Mouse (Mus musculus) heart, embryonic 14.5 days (tissue): ENCODE results near the gene Tspear. TPM values are rescaled to one million over a fixed set of nuclear protein-coding genes. Genes with fewer than 3 reads are reported as not detected.

Experiments used
- ATAC-seq: fragments of 200-750 bp; cut with Nextera tagmentation; 2 replicates; pipeline ENCODE4 v1.8.0; 2017; ENCODE audit warnings: low read depth, moderate TSS enrichment; ENCODE audit not compliant: insufficient number of reproducible peaks, insufficient read depth, low FRiP score
- H3K27ac ChIP-seq, 2 experiments: fragments of 200-500 bp in 1 of 2; fragments of 300-500 bp in 1 of 2; sonication (generic) in 1 of 2; replicated peaks in 1 of 2; 2 replicates each; pipeline ENCODE4 v1.5.1; 2012 to 2014; ENCODE audit warnings: low read depth in 2 of 2, low read length in 2 of 2, control low read depth in 1 of 2, mild to moderate bottlenecking in 1 of 2, mixed read lengths in 1 of 2; ENCODE audit not compliant: control insufficient read depth in 1 of 2, insufficient read depth in 1 of 2
- H3K27me3 ChIP-seq: fragments of 300-500 bp; sonication (generic); 2 replicates; pipeline ENCODE4 v1.6.1; 2014; ENCODE audit warnings: mild to moderate bottlenecking, low read length, control low read depth; ENCODE audit not compliant: control insufficient read depth, insufficient read depth
- H3K36me3 ChIP-seq: fragments of 300-500 bp; sonication (generic); 2 replicates; pipeline ENCODE4 v1.6.1; 2014; ENCODE audit warnings: mild to moderate bottlenecking, control low read depth, low read length, mixed read lengths; ENCODE audit not compliant: control insufficient read depth, insufficient read depth
- H3K4me1 ChIP-seq, 2 experiments: fragments of 200-500 bp in 1 of 2; fragments of 300-500 bp in 1 of 2; sonication (generic) in 1 of 2; 2 replicates each; pipeline ENCODE4 v1.6.1; 2012 to 2014; ENCODE audit warnings: low read length in 2 of 2, control low read depth in 1 of 2, mixed read lengths in 1 of 2; ENCODE audit not compliant: control insufficient read depth in 2 of 2, insufficient read depth in 2 of 2
- H3K4me2 ChIP-seq: fragments of 300-500 bp; sonication (generic); 2 replicates; pipeline ENCODE4 v1.6.1; 2014; ENCODE audit warnings: mild to moderate bottlenecking, low read length
- H3K4me3 ChIP-seq, 2 experiments: fragments of 200-500 bp in 1 of 2; fragments of 300-500 bp in 1 of 2; sonication (generic) in 1 of 2; 2 replicates each; pipeline ENCODE4 v1.5.1; 2012 to 2014; ENCODE audit warnings: low read length in 2 of 2, mild to moderate bottlenecking in 2 of 2, control low read depth in 1 of 2, low read depth in 1 of 2, moderate library complexity in 1 of 2; ENCODE audit not compliant: control insufficient read depth in 1 of 2, insufficient read depth in 1 of 2
- H3K9ac ChIP-seq: fragments of 300-500 bp; sonication (generic); 2 replicates; pipeline ENCODE4 v1.6.1; 2014; ENCODE audit warnings: mild to moderate bottlenecking, low read length
- H3K9me3 ChIP-seq: fragments of 300-500 bp; sonication (generic); 2 replicates; pipeline ENCODE4 v1.6.1; 2016; ENCODE audit warnings: low read length, control low read depth; ENCODE audit not compliant: control insufficient read depth
- WGBS: fragments of 180-500 bp; shearing (Covaris S2); extraction: QIAGEN DNeasy Blood & Tissue Kit; methylation state at CpG from one replicate; pipeline ENCODE4 v1.1.7; 2014; 5-methylcytosine and 5-hydroxymethylcytosine counted together
- microRNA counts: library from miRNA; unstranded; fragments of <30 nt; microRNA quantifications from one replicate; lab custom pipeline; 2016
- microRNA-seq: library from miRNA; unstranded; fragments of <30 nt; microRNA quantifications from one replicate; pipeline ENCODE4, GENCODE M21; 2016
- polyA plus RNA-seq: library from polyadenylated mRNA; unstranded; fragments of >200 nt; fragmentation: Nextera tagmentation; extraction: Ambion mirVana; gene quantifications from 2 replicates; pipeline ENCODE4 v1.2.1, GENCODE M21; 2014

Gene Tspear
- polyA plus RNA-seq, 1 experiment from 2014 or later, result 0.09 TPM

- H3K27me3 ChIP-seq, result peaks cover 3% of the 10 kb centered on the region; the same call in 1 of the 2 replicates
These were observed 236.3 kb downstream of the Tspear start for GRCm38 (mm10) chr10:77922681-77923080.

GRCm38 (mm10) chr10:77926140-77926539 lies 239.8 kb downstream of the Tspear start:
- Histone ChIP-seq H3K27ac (no peak overlapping the region), H3K4me2 (no peak overlapping the region), H3K4me3 (no peak overlapping the region), H3K36me3 (no peaks in the 10 kb centered on the region), H3K9me3 (no peaks in the 10 kb centered on the region), H3K9ac (no peak overlapping the region), H3K4me1 (no peaks in the 10 kb centered on the region), H3K27me3 (peaks cover 3% of the 10 kb centered on the region; the same call in 1 of the 2 replicates)
- WGBS, result 31% methylated on average over 7 of the region's 7 CpGs
- ATAC-seq, result no peak

More at GRCm38 (mm10) chr10:77922681-77923080, 236.3 kb downstream of the Tspear start:
- no peaks in the 10 kb centered on the region for H3K4me1 ChIP-seq
- H3K27ac ChIP-seq, result no peak overlapping the region
- H3K36me3 ChIP-seq, result no peaks in the 10 kb centered on the region
- H3K9me3 ChIP-seq, result no peaks in the 10 kb centered on the region
- no peak for ATAC-seq
- H3K4me2 ChIP-seq, result no peak overlapping the region
- H3K4me3 ChIP-seq, result no peak overlapping the region
- WGBS, result 60% methylated on average over 4 of the region's 4 CpGs
- H3K9ac ChIP-seq, result no peak overlapping the region

- 79% methylated on average over 10 of the region's 10 CpGs for WGBS
- peaks cover 3% of the 10 kb centered on the region; the same call in 1 of the 2 replicates for H3K27me3 ChIP-seq
- no peak for ATAC-seq
These were observed 241.0 kb downstream of the Tspear start for GRCm38 (mm10) chr10:77927375-77927774.

More at GRCm38 (mm10) chr10:77927375-77927774, 241.0 kb downstream of the Tspear start:
- no peak overlapping the region for H3K4me3 ChIP-seq
- H3K4me2 ChIP-seq, result no peak overlapping the region
- H3K9me3 ChIP-seq, result no peaks in the 10 kb centered on the region
- no peaks in the 10 kb centered on the region for H3K4me1 ChIP-seq
- H3K36me3 ChIP-seq, result no peaks in the 10 kb centered on the region
- H3K27ac ChIP-seq, result no peak overlapping the region
- no peak overlapping the region for H3K9ac ChIP-seq

MicroRNAs within 50 kb of the gene (microRNA counts, 519-probe panel; counts per million panel counts)
- 322 counts per million, percentile 70 among the panel's probes with 10 or more counts for microRNA mmu-miR-1930 (lab: Ali Mortazavi, UCI)

Small RNA genes within 50 kb of the gene (microRNA-seq; reads per million reads assigned to microRNA genes)
- gene Mir1930, result 11.7 reads per million, percentile 24 among the genes with 10 or more reads in this experiment

Other genes starting within 250 kb of the Tspear start
- 23.0 TPM in 2 replicates for gene Fam207a, start 170.8 kb upstream of the Tspear start, polyA plus RNA-seq
- gene Itgb2, start 156.3 kb upstream of the Tspear start, polyA plus RNA-seq, result 1.5 and 2.4 TPM in 2 replicates
- gene Pttg1ip, start 104.8 kb upstream of the Tspear start, polyA plus RNA-seq, result 128 and 133 TPM in 2 replicates
- 144 and 156 TPM in 2 replicates for gene Sumo3, start 80.5 kb upstream of the Tspear start, polyA plus RNA-seq
- 2.9 TPM in 1 of 2 replicates, not detected in the other for gene Gm49325, start 80.4 kb upstream of the Tspear start, polyA plus RNA-seq
- gene Ube2g2, start 64.3 kb upstream of the Tspear start, polyA plus RNA-seq, result 50.4 and 53.0 TPM in 2 replicates
- not detected in 2 replicates for gene Gm19402, start 4.2 kb downstream of the Tspear start, polyA plus RNA-seq
- gene Gm9508, start 10.7 kb downstream of the Tspear start, polyA plus RNA-seq, result not detected in 2 replicates
- not detected in 2 replicates for gene Gm10272, start 20.1 kb downstream of the Tspear start, polyA plus RNA-seq
- gene Gm10024, start 24.9 kb downstream of the Tspear start, polyA plus RNA-seq, result not detected in 2 replicates
- not detected in 2 replicates for gene Gm10142, start 29.2 kb downstream of the Tspear start, polyA plus RNA-seq
- not detected in 2 replicates for gene Krtap12-1, start 34.0 kb downstream of the Tspear start, polyA plus RNA-seq
- not detected in 2 replicates for gene Gm10100, start 39.9 kb downstream of the Tspear start, polyA plus RNA-seq
- not detected in 2 replicates for gene Gm18596, start 56.1 kb downstream of the Tspear start, polyA plus RNA-seq
- gene Gm9736, start 64.8 kb downstream of the Tspear start, polyA plus RNA-seq, result not detected in 2 replicates
- not detected in 2 replicates for gene Gm3233, start 73.1 kb downstream of the Tspear start, polyA plus RNA-seq
- not detected in 2 replicates for gene Gm3238, start 84.8 kb downstream of the Tspear start, polyA plus RNA-seq
- not detected in 2 replicates for gene Gm7138, start 90.4 kb downstream of the Tspear start, polyA plus RNA-seq
- not detected in 2 replicates for gene Gm3250, start 96.0 kb downstream of the Tspear start, polyA plus RNA-seq
- not detected in 2 replicates for gene Gm7137, start 101.6 kb downstream of the Tspear start, polyA plus RNA-seq
- not detected in 2 replicates for gene Gm9639, start 108.5 kb downstream of the Tspear start, polyA plus RNA-seq
- not detected in 2 replicates for gene Gm19668, start 112.6 kb downstream of the Tspear start, polyA plus RNA-seq
- not detected in 2 replicates for gene Gm9507, start 125.3 kb downstream of the Tspear start, polyA plus RNA-seq
- not detected in 2 replicates for gene Gm2696, start 128.1 kb downstream of the Tspear start, polyA plus RNA-seq
- gene Krtap10-4, start 140.5 kb downstream of the Tspear start, polyA plus RNA-seq, result not detected in 2 replicates
- not detected in 2 replicates for gene Krtap10-10, start 149.4 kb downstream of the Tspear start, polyA plus RNA-seq
- gene Gm36176, start 160.2 kb downstream of the Tspear start, polyA plus RNA-seq, result not detected in 2 replicates
- not detected in 2 replicates for gene Gm10318, start 166.3 kb downstream of the Tspear start, polyA plus RNA-seq
- not detected in 2 replicates for gene Gm3285, start 175.4 kb downstream of the Tspear start, polyA plus RNA-seq
- 1.2 and 1.3 TPM in 2 replicates for gene Lrrc3, start 216.0 kb downstream of the Tspear start, polyA plus RNA-seq